Mouse (Mus musculus) testis, adult 2 months (tissue): ENCODE measurements around the gene Gja5.

ENCODE experiments used
- CTCF ChIP-seq: fragments of 200-500 bp; IDR thresholded peaks from 2 replicates; pipeline ENCODE4 v1.5.1; 2012; ENCODE audit warnings: low read depth, mild to moderate bottlenecking, inconsistent platforms, low read length, moderate library complexity; ENCODE audit not compliant: control insufficient read depth, insufficient read depth, insufficient replicate concordance
- POLR2A ChIP-seq: fragments of 200-500 bp; IDR thresholded peaks from 2 replicates; pipeline ENCODE4 v1.6.1; 2012; ENCODE audit warnings: low read depth, mild to moderate bottlenecking, inconsistent platforms, low read length, moderate library complexity; ENCODE audit not compliant: control insufficient read depth

DNA sequence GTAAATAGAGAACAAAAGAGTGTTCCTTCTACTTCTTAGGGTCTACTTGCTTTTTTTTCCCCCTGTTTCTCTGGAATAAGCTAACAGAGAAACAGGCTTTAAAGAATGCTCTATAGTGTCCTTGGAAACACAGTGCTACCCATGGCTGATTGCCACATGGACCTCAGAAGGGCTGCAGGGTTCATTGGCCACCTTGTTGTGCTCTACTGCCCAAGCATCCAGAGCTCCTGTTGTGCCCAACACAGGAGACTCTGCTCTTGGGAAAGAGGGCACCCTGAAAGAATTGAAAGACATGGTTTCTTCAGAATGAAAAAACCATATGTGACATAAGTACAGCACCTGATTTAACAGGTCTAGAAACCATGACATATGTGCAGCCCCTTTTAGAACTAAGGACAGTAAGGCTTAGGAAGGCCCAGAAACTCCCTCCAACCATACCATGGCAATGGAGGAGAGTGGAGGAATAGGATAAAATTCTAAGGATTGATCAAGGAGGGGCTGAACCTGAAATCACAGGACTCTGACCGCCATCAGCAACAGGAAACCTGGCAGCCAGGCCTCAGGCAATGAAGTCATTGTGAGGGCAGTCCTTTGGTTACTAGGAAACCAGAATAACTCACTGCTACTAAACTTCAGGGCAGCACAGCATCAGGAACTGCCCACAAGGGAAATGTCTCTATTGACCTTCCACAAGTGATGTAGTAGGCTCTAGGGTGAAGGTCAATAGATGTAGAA lies 200.4 kb downstream of the Gja5 start:
- TF ChIP-seq POLR2A: no peak
- no peak for TF ChIP-seq CTCF
